Mouse (Mus musculus) hindbrain, embryonic 12.5 days (tissue): ENCODE data around the gene Dok3. TPM values are rescaled to one million over a fixed set of nuclear protein-coding genes. Genes with fewer than 3 reads are reported as not detected.

Experiments used
- ATAC-seq: fragments of 200-750 bp; cut with Nextera tagmentation; 2 replicates; pipeline ENCODE4 v1.8.0; 2017; ENCODE audit warnings: moderate TSS enrichment; ENCODE audit not compliant: low FRiP score
- H3K27ac ChIP-seq: fragments of 300-500 bp; sonication (generic); 2 replicates; pipeline ENCODE4 v1.5.1; 2016; ENCODE audit warnings: mild to moderate bottlenecking
- H3K27me3 ChIP-seq: fragments of 300-500 bp; sonication (generic); 2 replicates; pipeline ENCODE4 v1.6.1; 2016; ENCODE audit warnings: mild to moderate bottlenecking
- H3K36me3 ChIP-seq: fragments of 300-500 bp; sonication (generic); 2 replicates; pipeline ENCODE4 v1.6.1; 2016; ENCODE audit warnings: mild to moderate bottlenecking
- H3K4me1 ChIP-seq: fragments of 300-500 bp; sonication (generic); 2 replicates; pipeline ENCODE4 v1.6.1; 2016
- H3K4me2 ChIP-seq: fragments of 300-500 bp; sonication (generic); replicated peaks from 2 replicates; pipeline ENCODE4 v1.6.1; 2016; ENCODE audit warnings: mild to moderate bottlenecking
- H3K4me3 ChIP-seq: fragments of 300-500 bp; sonication (generic); 2 replicates; pipeline ENCODE4 v1.5.1; 2016; ENCODE audit warnings: mild to moderate bottlenecking
- H3K9ac ChIP-seq: fragments of 300-500 bp; sonication (generic); 2 replicates; pipeline ENCODE4 v1.6.1; 2016; ENCODE audit warnings: mild to moderate bottlenecking, moderate library complexity
- H3K9me3 ChIP-seq: fragments of 300-500 bp; sonication (generic); replicated peaks from 2 replicates; pipeline ENCODE4 v1.6.1; 2016; ENCODE audit warnings: mild to moderate bottlenecking
- WGBS: fragments of 180-500 bp; shearing (Covaris S2); methylation state at CpG from one replicate; pipeline ENCODE4 v1.1.7; 2016; 5-methylcytosine and 5-hydroxymethylcytosine counted together
- polyA plus RNA-seq: library from polyadenylated mRNA; unstranded; fragments of >200 nt; fragmentation: Nextera tagmentation; extraction: Ambion mirVana; gene quantifications from 2 replicates; pipeline ENCODE4 v1.2.1, GENCODE M21; 2016

The Dok3 gene
- polyA plus RNA-seq, 1 experiment from 2014 or later: 4.7 TPM

DNA sequence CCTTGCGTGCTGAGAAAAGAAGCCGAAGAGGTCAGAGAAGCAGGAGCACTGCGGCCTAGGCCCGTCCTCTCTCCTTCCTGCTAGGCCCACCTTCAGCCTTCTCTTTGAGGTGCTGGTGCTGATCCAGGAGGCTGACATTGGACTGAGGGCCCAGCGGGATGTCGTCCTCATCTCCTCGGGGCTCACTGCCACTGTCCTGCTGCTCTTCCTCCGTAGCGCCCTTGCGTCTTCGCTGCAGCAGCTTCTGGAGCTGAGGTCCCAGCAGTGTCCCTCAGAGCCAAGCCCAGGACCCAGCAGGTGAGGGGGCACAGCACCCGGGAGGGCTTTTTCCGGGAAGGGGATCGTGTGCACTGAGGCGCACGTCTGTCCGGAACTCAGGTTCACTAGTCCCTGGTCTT lies 6.7 kb upstream of the Dok3 start:
- H3K4me3 ChIP-seq: peak overlapping the region; percentile 87
- peaks cover 69% of the 10 kb centered on the region for H3K36me3 ChIP-seq
- H3K9me3 ChIP-seq: no peaks in the 10 kb centered on the region
- H3K27me3 ChIP-seq: no peaks in the 10 kb centered on the region
- H3K4me1 ChIP-seq: peaks cover 14% of the 10 kb centered on the region
- peak overlapping the region; percentile 85 for H3K9ac ChIP-seq
- H3K27ac ChIP-seq: peak overlapping the region; percentile 78
- peak overlapping the region; percentile 95 for H3K4me2 ChIP-seq
- WGBS: 16% methylated on average over 17 of the region's 17 CpGs
- no peak for ATAC-seq

DNA sequence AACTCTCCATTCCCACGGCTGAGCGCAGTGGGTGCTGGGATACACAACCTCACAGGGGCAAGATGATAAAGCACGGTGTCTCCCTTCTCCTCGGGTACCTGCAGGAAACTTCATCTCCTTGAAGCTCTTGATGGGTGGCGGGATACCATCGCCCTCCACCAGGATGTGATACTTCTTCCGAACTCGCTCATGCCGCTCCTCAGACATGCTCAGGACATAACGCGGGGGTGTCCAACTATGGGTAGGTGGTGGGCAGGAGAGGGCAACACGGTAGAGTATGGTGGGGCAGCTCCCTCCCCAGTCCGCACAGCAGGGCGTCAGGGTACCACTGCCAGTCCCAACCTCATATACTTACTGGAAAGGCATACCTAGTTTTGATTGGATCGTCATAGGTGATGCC lies 6.1 kb upstream of the Dok3 start:
- H3K27ac ChIP-seq: no peak overlapping the region
- ATAC-seq: no peak
- peak overlapping the region; percentile 87 for H3K4me3 ChIP-seq
- no peaks in the 10 kb centered on the region for H3K27me3 ChIP-seq
- peak overlapping the region; percentile 85; the same call in 1 of the 2 replicates for H3K9ac ChIP-seq
- peak overlapping the region; percentile 95 for H3K4me2 ChIP-seq
- WGBS: 94% methylated on average over 15 of the region's 15 CpGs
- H3K9me3 ChIP-seq: no peaks in the 10 kb centered on the region
- H3K36me3 ChIP-seq: peaks cover 69% of the 10 kb centered on the region
- H3K4me1 ChIP-seq: peaks cover 14% of the 10 kb centered on the region

DNA sequence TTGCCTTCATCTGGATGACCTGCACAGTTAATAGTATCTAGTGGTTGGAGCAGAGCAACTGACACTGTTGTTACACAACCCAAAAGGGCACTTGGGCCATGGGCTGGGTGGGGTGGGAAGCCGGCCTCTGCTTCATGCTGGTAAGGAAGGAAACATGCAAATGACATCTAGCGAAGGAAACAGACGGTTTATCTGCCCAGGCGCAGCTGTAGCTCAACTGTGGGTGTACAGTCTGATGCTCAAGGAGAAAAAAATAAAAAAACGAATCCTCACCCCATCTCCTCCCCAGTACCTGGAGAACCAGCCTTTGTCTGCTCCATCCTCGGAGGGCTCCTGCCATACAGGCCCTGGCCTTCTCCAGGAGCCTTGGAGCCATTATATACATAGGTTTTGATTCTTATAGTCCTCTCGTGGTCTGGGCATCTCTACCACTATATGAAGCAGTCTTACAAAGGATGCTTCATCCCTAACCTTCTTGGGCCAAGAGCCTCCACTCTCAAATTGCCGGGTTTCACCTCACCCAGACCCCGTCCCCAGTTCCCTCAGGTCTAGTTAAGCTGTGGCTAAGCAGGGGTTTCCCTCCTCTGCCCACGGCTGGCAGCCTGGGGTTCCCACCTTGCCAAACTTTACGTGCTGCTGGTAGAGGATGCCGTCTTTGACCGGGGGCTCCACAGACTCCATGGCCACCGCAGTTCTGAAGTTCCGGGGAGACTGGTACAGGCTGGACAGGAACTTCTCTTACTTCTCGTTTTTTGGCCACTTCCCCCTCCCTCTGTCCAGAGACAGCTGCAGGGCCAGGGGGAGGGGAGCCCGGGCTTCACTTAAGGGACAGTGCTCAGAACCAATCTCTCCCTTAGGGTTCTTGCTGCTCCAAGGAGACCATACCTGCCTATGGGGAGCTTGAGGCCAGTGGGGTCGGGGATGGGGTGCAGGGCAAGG lies 993 bp downstream of the Dok3 start:
- H3K27me3 ChIP-seq: no peaks in the 10 kb centered on the region
- H3K27ac ChIP-seq: no peak overlapping the region
- no peaks in the 10 kb centered on the region for H3K9me3 ChIP-seq
- ATAC-seq: no peak
- no peak overlapping the region for H3K4me3 ChIP-seq
- H3K9ac ChIP-seq: no peak overlapping the region
- 83% methylated on average over 18 of the region's 18 CpGs for WGBS
- H3K36me3 ChIP-seq: peaks cover 47% of the 10 kb centered on the region
- H3K4me2 ChIP-seq: no peak overlapping the region
- H3K4me1 ChIP-seq: 0 out of 2 replicates have a peak, but pooled peaks cover 4% of the 10 kb centered on the region

DNA sequence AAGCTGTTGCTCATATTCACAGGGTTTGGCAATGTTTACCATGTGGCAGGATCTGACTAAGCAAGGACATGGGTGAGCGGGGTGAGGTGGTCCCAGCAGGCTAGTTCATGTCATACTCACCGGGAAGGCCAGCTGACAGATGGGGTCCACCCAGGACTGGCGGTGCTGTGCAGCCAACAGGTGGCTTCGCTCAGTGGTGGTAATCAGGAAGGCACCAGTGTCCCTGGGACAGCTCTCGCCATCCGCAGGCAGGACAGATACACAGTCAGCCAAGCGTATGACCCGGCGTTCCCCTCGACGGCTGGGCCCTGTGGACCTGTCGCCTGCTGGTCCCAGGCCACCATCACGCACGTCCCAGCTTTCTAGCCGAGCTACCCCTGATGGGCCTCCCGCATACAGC lies 1.9 kb downstream of the Dok3 start:
- H3K4me3 ChIP-seq: no peak overlapping the region
- WGBS: 84% methylated on average over 16 of the region's 16 CpGs
- no peaks in the 10 kb centered on the region for H3K9me3 ChIP-seq
- no peak for ATAC-seq
- no peaks in the 10 kb centered on the region for H3K27me3 ChIP-seq
- no peak overlapping the region for H3K9ac ChIP-seq
- H3K27ac ChIP-seq: no peak overlapping the region
- H3K4me2 ChIP-seq: no peak overlapping the region
- 0 out of 2 replicates have a peak, but pooled peaks cover 4% of the 10 kb centered on the region for H3K4me1 ChIP-seq
- peaks cover 39% of the 10 kb centered on the region for H3K36me3 ChIP-seq

DNA sequence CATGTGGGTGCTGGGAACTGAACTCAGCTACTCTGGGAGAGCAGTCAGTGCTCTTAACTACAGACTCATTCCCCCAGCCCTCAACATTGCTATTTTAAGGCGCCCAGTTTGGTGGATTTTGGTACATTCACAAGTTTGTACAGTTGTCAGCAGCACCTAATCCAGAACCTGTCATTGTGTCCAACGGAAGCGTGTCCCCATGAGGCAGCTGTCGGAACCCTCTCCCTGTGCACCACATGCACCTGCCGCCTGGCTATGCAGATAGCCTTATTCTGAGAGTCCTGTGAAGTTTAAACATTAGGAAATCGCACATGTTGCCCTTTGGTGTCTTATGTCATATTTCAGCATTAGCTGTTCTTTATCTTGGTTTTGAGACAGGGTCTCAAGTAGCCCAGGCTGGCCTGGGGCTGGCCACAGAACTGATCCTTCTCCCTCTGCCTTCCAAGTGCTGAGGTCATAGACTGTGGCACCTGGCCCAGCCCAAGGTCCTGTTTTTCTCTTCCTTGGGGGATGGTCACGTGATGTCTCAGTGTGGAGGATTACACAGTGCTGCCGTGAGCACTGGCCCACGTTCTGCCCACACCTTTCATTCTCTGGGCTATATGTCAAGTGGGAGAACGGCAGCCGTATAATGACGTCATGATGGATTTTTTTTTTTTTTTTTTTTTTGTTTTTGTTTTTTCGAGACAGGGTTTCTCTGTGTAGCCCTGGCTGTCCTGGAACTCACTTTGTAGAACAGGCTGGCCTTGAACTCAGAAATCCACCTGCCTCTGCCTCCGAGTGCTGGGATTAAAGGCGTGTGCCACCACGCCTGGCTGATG lies 3.2 kb downstream of the Dok3 start:
- no peak overlapping the region for H3K9ac ChIP-seq
- WGBS: 80% methylated on average over 16 of the region's 16 CpGs
- no peak overlapping the region for H3K4me3 ChIP-seq
- H3K36me3 ChIP-seq: peaks cover 26% of the 10 kb centered on the region
- H3K27ac ChIP-seq: no peak overlapping the region
- no peaks in the 10 kb centered on the region for H3K9me3 ChIP-seq
- H3K4me1 ChIP-seq: 0 out of 2 replicates have a peak, but pooled peaks cover 4% of the 10 kb centered on the region
- no peaks in the 10 kb centered on the region for H3K27me3 ChIP-seq
- no peak for ATAC-seq
- H3K4me2 ChIP-seq: no peak overlapping the region

DNA sequence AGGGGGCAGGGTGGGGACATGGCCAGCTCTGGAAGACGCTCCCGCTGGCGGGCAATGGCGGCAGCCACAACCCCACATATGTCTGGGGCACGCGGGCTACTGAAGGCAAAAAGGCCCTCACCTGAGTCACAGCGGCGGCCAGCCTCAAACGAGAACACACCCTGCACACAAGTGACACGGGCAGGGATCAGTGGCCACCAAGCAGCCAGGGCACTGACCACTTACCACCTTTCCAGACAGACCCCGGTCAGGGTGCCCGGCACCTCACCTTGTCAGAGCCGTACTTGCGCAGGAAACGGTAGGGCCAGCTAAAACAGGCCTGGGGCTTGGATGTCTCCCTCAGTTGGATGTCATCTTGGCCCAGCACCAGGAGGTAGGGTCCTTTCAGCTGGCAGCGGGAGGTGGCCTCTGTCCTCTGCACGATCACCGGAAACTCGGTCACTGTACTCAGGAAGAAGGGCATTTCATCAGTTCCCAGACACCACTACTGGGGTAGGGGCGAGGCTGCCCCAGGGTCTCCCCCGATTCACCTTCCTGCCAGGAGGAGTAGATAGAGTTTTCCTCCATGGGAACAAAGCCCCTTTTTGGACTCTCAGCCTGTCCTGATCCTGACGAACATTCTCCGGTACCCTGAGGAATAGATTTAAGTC lies 5.0 kb downstream of the Dok3 start:
- Histone ChIP-seq H3K9me3 (no peaks in the 10 kb centered on the region), H3K4me2 (no peak overlapping the region), H3K27me3 (no peaks in the 10 kb centered on the region), H3K27ac (no peak overlapping the region), H3K9ac (no peak overlapping the region), H3K36me3 (peaks cover 8% of the 10 kb centered on the region), H3K4me3 (no peak overlapping the region), H3K4me1 (0 out of 2 replicates have a peak, but pooled peaks cover 4% of the 10 kb centered on the region)
- no peak for ATAC-seq
- 90% methylated on average over 23 of the region's 23 CpGs for WGBS

DNA sequence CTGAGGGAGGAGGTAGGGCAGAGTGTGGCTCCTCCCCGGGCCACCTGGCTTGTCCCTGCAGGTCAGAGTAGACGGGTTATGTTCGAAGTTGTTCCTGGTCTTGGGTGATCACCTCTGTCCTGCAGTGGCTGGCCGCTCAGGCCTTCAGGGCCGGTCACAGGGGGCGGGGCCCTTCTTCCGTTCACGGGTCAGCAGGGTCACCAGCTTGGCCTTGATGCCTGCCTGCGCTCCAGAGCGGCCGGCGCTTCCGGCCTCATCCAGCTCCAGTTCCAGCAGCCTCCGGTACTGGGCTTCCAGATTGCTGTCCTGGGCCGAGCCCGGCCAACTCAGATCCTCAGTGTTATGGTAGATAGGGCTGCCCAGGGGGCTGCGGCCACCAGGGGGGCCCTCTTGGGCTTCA lies 5.8 kb downstream of the Dok3 start:
- 66% methylated on average over 17 of the region's 17 CpGs for WGBS

DNA sequence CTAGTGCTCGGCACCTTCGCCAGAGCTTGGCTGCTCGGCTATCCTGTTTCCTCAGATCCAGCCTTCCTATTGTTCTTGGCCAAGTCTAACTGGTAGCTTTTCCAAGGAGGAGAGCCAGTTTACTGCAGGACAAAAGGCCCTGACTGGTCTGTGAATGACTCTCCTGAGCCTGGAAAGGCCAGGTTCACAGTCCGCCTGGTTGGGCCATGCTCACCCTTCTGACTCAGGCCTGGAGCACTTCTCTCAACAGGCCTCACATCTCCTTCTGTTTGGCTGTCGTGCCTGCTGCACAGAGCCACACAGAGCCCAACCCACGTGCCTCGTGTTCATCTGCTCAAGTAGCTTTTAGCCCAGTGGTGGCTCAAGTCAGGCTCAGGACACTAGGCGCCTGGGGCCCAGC lies 6.4 kb downstream of the Dok3 start:
- H3K27me3 ChIP-seq: no peaks in the 10 kb centered on the region
- ATAC-seq: no peak
- H3K9me3 ChIP-seq: no peaks in the 10 kb centered on the region
- H3K4me2 ChIP-seq: no peak overlapping the region
- 0 out of 2 replicates have a peak, but pooled peaks cover 4% of the 10 kb centered on the region for H3K4me1 ChIP-seq
- H3K27ac ChIP-seq: no peak overlapping the region
- no peak overlapping the region for H3K4me3 ChIP-seq
- 0 out of 2 replicates have a peak, but pooled peaks cover 4% of the 10 kb centered on the region for H3K36me3 ChIP-seq
- no peak overlapping the region for H3K9ac ChIP-seq
- WGBS: 64% methylated on average over 8 of the region's 8 CpGs

More for the DNA sequence above, 5.8 kb downstream of the Dok3 start:
- no peak for ATAC-seq
- Histone ChIP-seq H3K27me3 (no peaks in the 10 kb centered on the region), H3K4me2 (no peak overlapping the region), H3K36me3 (0 out of 2 replicates have a peak, but pooled peaks cover 4% of the 10 kb centered on the region), H3K9me3 (no peaks in the 10 kb centered on the region), H3K4me1 (0 out of 2 replicates have a peak, but pooled peaks cover 4% of the 10 kb centered on the region), H3K9ac (no peak overlapping the region), H3K27ac (no peak overlapping the region), H3K4me3 (no peak overlapping the region)

DNA sequence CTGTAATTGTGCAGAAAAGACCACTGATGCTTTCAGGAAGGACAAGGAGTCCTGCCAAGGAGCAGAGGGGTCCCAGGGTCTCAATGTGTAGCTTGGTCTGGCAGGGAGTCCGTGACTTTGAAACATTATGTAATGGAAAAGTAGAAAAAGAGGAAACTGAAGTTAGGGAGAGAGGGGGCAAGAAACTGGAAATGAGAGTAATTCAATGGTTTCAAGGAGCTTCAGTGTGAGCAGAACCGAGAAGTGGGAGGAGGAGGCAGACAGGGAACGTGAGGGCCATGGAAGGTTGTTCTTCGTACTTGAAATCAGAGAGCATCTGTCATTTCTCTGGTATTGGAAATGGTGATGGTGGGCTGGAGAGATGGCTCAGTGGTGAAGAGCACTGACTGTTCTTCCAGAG lies 9.5 kb downstream of the Dok3 start:
- no peak overlapping the region for H3K4me2 ChIP-seq
- no peak overlapping the region for H3K4me3 ChIP-seq
- H3K27me3 ChIP-seq: peaks cover 5% of the 10 kb centered on the region; the same call in 1 of the 2 replicates
- 0 out of 2 replicates have a peak, but pooled peaks cover 4% of the 10 kb centered on the region for H3K4me1 ChIP-seq
- no peaks in the 10 kb centered on the region for H3K9me3 ChIP-seq
- H3K27ac ChIP-seq: no peak overlapping the region
- 82% methylated on average over 4 of the region's 4 CpGs for WGBS
- no peak overlapping the region for H3K9ac ChIP-seq
- no peak for ATAC-seq
- no peaks in the 10 kb centered on the region for H3K36me3 ChIP-seq

DNA sequence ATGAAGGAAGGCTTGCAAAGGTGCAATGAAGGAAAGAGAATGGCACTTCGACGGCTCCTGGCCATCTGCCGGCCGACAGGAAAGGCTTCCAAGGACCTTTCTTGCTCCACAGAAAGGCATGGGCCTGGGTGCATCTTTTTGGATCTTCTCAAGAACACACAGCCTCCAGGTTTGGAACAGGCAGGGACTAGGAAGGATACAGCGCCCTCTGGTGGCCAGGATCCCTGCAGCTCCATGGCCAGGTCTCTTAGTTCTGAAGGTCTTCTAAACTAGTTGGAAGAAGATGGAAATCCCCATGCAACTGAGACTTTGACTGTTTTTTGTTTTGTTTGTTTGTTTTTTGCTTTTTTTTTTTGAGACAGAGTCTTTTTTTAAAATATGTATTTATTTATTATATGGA lies 12.1 kb downstream of the Dok3 start:
- H3K36me3 ChIP-seq: no peaks in the 10 kb centered on the region
- no peak for ATAC-seq
- H3K4me2 ChIP-seq: no peak overlapping the region
- no peak overlapping the region for H3K4me3 ChIP-seq
- H3K9ac ChIP-seq: no peak overlapping the region
- peaks cover 8% of the 10 kb centered on the region for H3K4me1 ChIP-seq
- 11% methylated on average over 5 of the region's 5 CpGs for WGBS
- no peaks in the 10 kb centered on the region for H3K9me3 ChIP-seq
- H3K27ac ChIP-seq: no peak overlapping the region
- peaks cover 7% of the 10 kb centered on the region; the same call in 1 of the 2 replicates for H3K27me3 ChIP-seq

DNA sequence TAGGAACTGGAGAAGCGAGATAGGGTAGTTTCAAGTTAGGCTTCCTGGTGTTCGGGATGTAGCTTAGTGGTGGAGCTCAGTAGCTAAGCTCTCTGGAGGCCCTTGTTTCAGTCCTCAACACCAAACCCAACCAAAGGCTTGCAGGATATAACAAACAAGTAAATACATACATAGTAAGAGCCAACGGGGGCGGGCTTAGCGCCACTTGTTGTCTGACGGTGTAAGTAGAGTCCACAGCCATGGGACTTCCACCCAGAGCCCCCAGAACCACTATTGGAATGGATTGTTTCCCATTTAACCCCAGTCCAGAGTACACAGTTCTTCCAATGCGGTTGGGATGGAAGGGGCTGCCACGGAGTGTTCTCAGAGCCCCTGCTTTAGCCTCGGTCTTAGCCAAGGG lies 15.3 kb downstream of the Dok3 start:
- Histone ChIP-seq H3K4me3 (peak overlapping the region; percentile 84), H3K4me2 (peak overlapping the region; percentile 95; the same call in 1 of the 2 replicates), H3K36me3 (peaks cover 6% of the 10 kb centered on the region; the same call in 1 of the 2 replicates), H3K27ac (no peak overlapping the region), H3K9me3 (no peaks in the 10 kb centered on the region), H3K27me3 (peaks cover 7% of the 10 kb centered on the region; the same call in 1 of the 2 replicates), H3K4me1 (peaks cover 26% of the 10 kb centered on the region), H3K9ac (no peak overlapping the region)
- 33% methylated on average over 9 of the region's 9 CpGs for WGBS
- ATAC-seq: no peak
